Mouse (Mus musculus) lung, adult 2 months (tissue): ENCODE measurements around the gene Erc2. TPM values are rescaled to one million over a fixed set of nuclear protein-coding genes. Genes with fewer than 3 reads are reported as not detected.

Experiments
- DNase-seq: peaks from one replicate; pipeline ENCODE4 v3.0.0; 2022
- H3K4me1 ChIP-seq: fragments of 200-500 bp; 2 replicates; pipeline ENCODE4 v1.6.1; 2011; ENCODE audit warnings: low read length; ENCODE audit not compliant: control insufficient read depth, insufficient read depth
- H3K4me3 ChIP-seq: fragments of 200-500 bp; replicated peaks from 2 replicates; pipeline ENCODE3; 2011; ENCODE audit warnings: low read depth, mild to moderate bottlenecking, control low read depth, low read length; ENCODE audit errors: extremely low read depth
- CTCF ChIP-seq: fragments of 200-500 bp; IDR thresholded peaks from 2 replicates; pipeline ENCODE4 v1.5.1; 2011; ENCODE audit warnings: mild to moderate bottlenecking, low read length, control low read depth; ENCODE audit not compliant: insufficient read depth
- POLR2A ChIP-seq: fragments of 200-500 bp; IDR thresholded peaks from 2 replicates; pipeline ENCODE4 v1.6.1; 2011; ENCODE audit warnings: low read depth, mild to moderate bottlenecking, control low read depth, low read length, borderline replicate concordance; ENCODE audit errors: extremely low read depth
- WGBS: fragments of 180-500 bp; shearing (Covaris S2); methylation state at CpG from one replicate; pipeline ENCODE4 v1.1.7; 2018; 5-methylcytosine and 5-hydroxymethylcytosine counted together
- polyA plus RNA-seq: library from polyadenylated mRNA; depleted of rRNA; stranded (reverse); fragments of >200 nt; gene quantifications from 2 replicates; pipeline ENCODE4 v1.2.3, GENCODE M21; 2012

Gene Erc2
- polyA plus RNA-seq, 1 experiment = 1.3 TPM

DNA sequence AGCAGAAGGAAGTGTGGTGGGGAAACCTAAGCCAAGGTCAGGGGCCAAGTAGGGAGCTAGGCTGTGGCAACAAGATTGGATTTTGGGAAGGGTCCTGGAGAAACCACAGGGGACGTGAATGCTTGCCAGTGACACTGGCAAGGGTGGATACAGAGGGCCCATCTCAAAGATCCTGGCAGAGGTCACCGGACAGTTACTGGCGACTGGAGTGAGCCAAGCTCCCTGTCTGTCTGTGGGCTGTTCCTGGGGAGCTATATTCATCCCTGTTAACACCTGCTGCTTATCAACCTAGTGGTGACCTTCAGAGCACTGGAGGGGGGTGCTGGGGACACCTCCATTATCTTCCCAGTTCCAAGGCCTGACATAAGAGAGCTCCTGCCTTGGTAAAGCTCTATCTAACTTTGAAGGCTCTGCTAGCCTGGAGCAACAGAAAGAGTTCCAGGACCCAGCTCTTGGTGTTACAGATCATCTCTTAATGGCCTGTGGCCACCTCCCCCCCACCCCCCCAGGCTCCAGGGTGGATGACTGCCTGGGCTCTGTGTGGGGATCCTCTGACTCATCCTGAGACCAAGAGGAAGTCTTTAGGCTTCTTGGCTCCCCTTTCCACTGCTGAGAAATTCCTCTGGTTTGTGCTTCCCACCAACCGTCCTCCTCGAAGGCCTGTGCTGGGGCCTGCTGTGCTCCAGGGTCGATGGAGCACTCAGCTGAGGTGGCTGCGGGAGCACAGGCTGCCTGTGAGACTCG is 790.2 kb downstream of the Erc2 start:
- Histone ChIP-seq H3K4me1 (no peaks in the 10 kb centered on the region), H3K4me3 (no peak overlapping the region)
- no peak for TF ChIP-seq POLR2A
- no peak for TF ChIP-seq CTCF
- no peak for DNase-seq
- 70% methylated on average over 8 of the region's 8 CpGs for WGBS

DNA sequence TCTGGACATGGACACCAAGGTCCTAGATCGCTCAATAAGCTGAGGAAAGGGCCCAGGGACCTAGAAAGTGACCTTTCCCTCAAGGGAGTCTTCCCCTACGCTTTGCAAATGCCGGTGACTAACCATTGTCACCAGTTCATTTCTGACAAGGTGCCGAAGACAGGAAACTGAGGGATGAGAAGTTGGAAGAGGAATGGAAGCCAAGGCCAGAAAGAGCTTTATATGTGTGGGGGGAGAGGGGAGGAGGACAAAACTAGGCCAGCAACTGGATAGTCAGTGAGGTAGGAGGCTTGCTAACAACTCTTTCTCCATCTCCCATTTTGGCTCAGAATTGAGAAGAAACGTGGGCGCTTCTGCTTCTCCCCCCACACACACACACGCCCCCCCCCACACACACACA is 791.3 kb downstream of the Erc2 start:
- Histone ChIP-seq H3K4me1 (no peaks in the 10 kb centered on the region), H3K4me3 (no peak overlapping the region)
- WGBS = 71% methylated on average over 7 of the region's 7 CpGs
- TF ChIP-seq POLR2A (no peak), CTCF (no peak)
- DNase-seq = no peak

DNA sequence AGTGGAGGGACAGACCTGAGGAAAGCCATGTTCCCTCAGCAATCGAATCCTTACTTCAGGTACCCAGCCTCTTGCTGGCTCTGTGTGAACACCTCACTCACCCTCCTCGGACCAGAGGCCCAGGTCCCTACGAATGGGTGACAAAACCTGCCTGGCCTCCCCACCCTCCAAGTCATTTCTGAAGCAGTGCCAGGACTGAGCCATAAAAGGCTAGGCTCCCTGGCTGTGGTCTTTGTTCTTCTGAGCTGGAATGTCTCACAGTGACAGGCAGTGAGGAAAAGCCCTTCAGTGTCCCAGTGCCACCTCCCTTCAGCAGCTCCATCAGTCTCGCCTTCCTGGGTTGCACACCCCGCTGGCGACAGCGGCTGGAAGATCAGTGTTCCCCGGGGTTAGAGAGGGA is 794.8 kb downstream of the Erc2 start:
- WGBS = 26% methylated on average over 8 of the region's 8 CpGs
- TF ChIP-seq POLR2A = no peak
- no peak for TF ChIP-seq CTCF
- H3K4me3 ChIP-seq = no peak overlapping the region
- DNase-seq = no peak
- H3K4me1 ChIP-seq = no peaks in the 10 kb centered on the region

DNA sequence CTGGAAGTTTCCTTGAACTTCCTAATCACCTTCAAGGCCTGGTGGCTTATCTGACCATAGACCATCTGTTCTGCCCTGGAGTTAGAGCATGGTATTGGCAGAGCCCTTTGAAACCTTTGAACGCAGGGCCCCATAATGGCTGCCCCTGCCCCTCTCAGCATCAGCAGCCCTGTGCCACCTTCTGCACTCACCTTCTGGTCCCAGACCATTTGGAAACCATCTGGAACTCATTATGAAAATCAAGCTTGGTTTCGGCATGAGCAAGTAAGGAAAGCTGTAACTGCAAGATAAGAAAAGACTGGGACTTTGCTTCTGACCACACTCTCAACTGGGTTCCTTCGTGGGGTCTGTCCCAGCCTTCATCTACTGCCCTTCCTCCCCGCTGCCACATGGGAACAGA is 796.3 kb downstream of the Erc2 start:
- DNase-seq = no peak
- TF ChIP-seq POLR2A (no peak), CTCF (no peak)
- H3K4me1 ChIP-seq = no peaks in the 10 kb centered on the region
- WGBS = 63% methylated on average over 4 of the region's 4 CpGs
- no peak overlapping the region for H3K4me3 ChIP-seq

DNA sequence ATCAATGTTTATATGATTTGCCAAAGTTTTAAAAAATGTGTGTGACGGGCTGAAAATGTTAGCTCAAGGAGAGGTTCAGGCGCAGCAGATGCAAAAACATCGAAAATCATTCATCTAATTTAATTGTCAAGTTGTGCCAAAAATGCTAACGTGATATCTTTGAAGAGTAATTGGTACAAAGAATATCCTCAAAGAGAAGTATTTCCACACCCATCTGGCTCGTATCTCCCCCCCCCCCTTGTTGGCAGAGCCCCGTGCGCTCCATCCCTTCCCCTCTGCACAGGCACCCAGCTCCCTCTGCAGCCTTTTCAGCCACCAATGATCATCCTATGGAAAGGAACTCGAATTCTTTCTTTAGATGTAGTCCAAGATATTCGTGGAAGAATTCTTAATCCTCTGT is 797.0 kb downstream of the Erc2 start:
- TF ChIP-seq CTCF (no peak), POLR2A (no peak)
- 68% methylated on average over 9 of the region's 9 CpGs for WGBS
- no peak overlapping the region for H3K4me3 ChIP-seq
- no peaks in the 10 kb centered on the region for H3K4me1 ChIP-seq
- no peak for DNase-seq

DNA sequence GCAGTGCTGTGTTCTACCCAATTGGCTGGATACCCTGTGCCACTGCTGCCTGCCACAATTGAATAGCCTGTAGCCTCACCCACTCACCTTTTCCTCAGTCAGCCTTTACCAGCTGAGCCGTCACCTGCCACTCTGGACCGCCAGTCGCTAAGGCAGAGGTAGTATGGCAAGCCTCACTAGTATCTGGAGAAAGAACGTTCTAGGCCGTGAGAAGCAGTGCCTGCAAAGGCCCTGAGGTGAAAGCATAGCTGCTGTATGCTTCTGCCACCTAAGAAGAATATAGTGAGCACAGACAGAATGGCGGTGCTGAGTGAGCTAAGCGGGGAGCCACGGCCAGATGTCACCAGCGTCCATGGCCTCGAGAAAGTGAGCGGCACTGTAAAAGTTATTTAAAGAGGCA is 798.4 kb downstream of the Erc2 start:
- 93% methylated on average over 11 of the region's 11 CpGs for WGBS
- TF ChIP-seq POLR2A (no peak), CTCF (no peak)
- no peak for DNase-seq
- H3K4me3 ChIP-seq = no peak overlapping the region
- no peaks in the 10 kb centered on the region for H3K4me1 ChIP-seq

DNA sequence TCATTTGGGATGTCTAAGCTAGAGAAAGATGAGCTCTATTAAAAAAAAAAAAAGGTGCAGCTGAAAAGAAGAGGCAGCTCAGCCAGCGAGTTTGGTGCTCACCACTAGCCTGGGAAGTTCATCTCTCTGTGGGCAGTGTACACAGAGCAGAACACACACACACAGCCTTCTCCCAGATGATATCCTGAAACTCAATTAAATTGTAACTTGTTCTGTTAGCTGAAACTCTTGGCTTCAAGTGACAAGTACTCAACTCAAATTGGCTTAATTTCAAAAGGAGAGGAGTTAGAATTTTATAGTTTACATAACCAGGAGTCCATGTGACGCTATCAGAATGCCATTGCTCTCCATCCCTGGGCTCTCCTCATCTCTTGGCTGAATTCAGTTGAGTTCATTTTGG is 804.4 kb downstream of the Erc2 start:
- H3K4me3 ChIP-seq = no peak overlapping the region
- DNase-seq = no peak
- no peak for TF ChIP-seq POLR2A
- TF ChIP-seq CTCF = no peak
- WGBS = 42% methylated on average over 2 of the region's 2 CpGs
- no peaks in the 10 kb centered on the region for H3K4me1 ChIP-seq

DNA sequence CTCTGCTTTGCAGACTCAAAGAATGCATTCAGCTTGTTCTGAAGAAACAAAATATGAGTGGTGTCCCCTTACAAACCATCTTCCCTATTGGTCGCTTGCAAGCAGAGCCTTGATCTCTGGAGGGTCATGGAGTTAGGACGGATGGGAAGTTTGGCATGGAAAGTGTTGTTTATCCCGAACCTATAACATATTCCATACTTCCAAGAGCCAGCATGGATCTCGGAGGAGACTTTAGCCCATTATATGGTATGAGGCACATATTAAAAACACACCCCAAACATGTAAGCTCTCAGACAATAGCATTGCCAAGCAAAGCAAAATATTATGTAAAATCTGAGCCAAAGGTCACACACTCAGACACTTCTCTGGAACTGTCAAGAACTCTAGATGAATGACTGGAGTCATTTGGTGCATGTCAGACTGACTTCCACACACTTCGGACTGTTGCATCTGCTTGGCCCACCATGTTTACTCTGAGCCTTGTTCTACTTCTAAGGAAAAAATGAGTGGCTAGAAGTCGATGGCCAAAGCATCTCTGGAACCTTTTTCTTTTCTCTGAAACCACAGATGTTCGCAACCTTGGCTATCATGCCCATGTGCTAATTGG is 809.6 kb downstream of the Erc2 start:
- DNase-seq = no peak
- WGBS = 68% methylated on average over 7 of the region's 7 CpGs
- Histone ChIP-seq H3K4me1 (no peaks in the 10 kb centered on the region), H3K4me3 (no peak overlapping the region)
- TF ChIP-seq CTCF = no peak
- no peak for TF ChIP-seq POLR2A

DNA sequence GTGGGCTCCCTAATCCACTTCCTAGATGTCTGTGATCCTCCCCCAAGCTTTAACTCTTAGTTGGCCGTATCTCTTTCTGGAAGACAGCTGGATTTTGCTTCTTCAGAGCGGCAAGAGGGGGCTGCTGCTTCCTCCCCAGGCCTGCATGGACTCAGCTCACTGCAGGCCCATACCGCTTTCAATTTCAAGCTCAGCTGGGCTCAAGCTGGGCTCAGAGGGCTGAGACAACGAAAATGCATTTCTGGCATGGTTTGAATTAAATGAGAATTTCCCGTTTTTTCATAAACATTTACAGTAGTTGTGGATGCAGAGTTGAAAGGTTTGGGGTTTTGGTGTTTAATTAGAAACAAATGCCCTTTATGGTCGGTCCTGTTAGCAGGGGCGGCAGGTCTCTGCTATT is 812.8 kb downstream of the Erc2 start:
- Histone ChIP-seq H3K4me3 (no peak overlapping the region), H3K4me1 (no peaks in the 10 kb centered on the region)
- 74% methylated on average over 7 of the region's 7 CpGs for WGBS
- TF ChIP-seq POLR2A (no peak), CTCF (no peak)
- no peak for DNase-seq

DNA sequence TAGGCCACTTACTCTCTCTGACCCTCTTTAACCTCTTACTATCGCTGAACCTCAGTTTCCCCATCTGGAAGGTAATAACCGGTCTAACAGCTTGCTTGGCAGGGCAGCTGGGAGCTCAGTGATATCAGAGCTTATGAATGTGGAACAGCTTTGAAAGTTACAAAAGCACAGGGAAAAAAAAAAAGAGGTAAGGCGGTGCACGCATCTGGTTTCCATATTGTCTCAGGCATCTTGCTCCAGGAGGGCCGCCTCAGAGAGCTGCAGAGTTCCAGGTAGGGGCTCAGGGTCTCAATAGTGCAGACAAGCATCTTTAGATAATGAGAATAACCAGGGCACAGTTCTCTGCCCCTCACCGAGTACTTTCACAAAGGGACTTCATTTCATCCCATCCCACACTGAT is 816.9 kb downstream of the Erc2 start:
- DNase-seq = no peak

More for the DNA sequence above, 816.9 kb downstream of the Erc2 start:
- no peaks in the 10 kb centered on the region for H3K4me1 ChIP-seq
- 86% methylated on average over 6 of the region's 6 CpGs for WGBS
- no peak overlapping the region for H3K4me3 ChIP-seq
- TF ChIP-seq POLR2A (no peak), CTCF (no peak)
